Mouse (Mus musculus): ENCODE data around the gene Unc5b.

Unc5b gene

GRCm38 (mm10) chr10:60720461-60720860 lies 110.9 kb downstream of the Unc5b start:
- DNase-seq (ENCODE audit: low spot score): no peak

DNA sequence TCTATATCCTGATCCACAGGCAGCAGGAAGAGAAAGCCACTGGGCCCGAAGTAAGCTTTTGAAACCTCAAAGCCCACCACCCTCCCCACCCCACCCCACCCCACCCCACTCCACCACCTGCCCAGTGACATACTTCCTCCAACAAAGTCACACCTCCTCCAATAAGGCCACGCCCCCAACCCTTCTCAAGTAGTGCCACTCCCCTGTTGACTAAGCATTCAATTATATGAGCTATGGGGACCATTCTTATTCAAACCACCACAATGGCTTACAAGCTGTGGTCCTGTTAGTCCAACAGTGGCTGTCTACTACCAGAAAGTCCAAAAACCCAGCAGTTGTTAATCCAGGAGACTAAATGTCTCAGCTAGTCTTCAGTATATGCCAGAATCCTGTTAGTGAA lies 112.9 kb downstream of the Unc5b start:
- no peak for DNase-seq (ENCODE audit: low spot score)

DNA sequence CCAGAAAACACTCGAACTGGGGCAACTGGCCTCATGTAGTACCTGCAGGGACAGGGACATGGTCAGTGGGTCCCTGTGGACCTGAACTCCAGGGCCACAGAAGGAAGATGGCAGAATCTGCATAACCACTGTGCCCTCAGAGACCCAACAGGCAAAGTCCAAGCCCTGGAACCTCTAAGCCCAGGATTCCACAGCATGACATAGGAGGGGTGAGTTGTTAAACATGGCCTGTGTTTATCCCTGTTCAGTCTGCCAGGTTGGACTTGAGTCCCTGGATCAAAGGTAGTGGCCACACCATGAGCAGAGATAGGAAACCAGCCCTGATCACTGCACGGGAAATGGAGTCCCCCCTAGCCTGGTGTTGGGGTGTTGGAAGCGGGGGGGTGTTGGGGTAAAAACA lies 114.9 kb downstream of the Unc5b start:
- DNase-seq (ENCODE audit: low spot score): no peak

Measured in yolk sac, embryonic 10.5 days (tissue).